Mouse (Mus musculus): ENCODE results near the gene Crtac1. TPM values are rescaled to one million over a fixed set of nuclear protein-coding genes. Genes with fewer than 3 reads are reported as not detected.

Crtac1 gene
- polyA plus RNA-seq, 1 experiment from 2014 or later = 0.10 TPM

GRCm38 (mm10) chr19:42240881-42241280, 190.7 kb downstream of the Crtac1 start:
- no peak overlapping the region for H3K27ac ChIP-seq (ENCODE audit: low read depth, low read length)
- no peak overlapping the region for H3K4me3 ChIP-seq (ENCODE audit: low read depth, low read length)
- DNase-seq (ENCODE audit: low spot score) (no peak), ATAC-seq (replicated peaks; ENCODE audit: low FRiP score) (no peak)
- 51% methylated on average over 8 of the region's 8 CpGs for WGBS
- H3K4me2 ChIP-seq = no peak overlapping the region
- H3K36me3 ChIP-seq (ENCODE audit: control insufficient read depth, insufficient read depth, low read length) = no peaks in the 10 kb centered on the region
- no peaks in the 10 kb centered on the region for H3K9me3 ChIP-seq (ENCODE audit: control insufficient read depth, low read length)
- no peak overlapping the region for H3K9ac ChIP-seq (ENCODE audit: low read depth, low read length)
- H3K27me3 ChIP-seq (replicated peaks; ENCODE audit: control insufficient read depth, insufficient read depth, low read length) = peaks cover 4% of the 10 kb centered on the region; the same call in 1 of the 2 replicates
- no peaks in the 10 kb centered on the region for H3K4me1 ChIP-seq (replicated peaks; ENCODE audit: control insufficient read depth, insufficient read depth, low read length)

GRCm38 (mm10) chr19:42238341-42238715, 193.3 kb downstream of the Crtac1 start:
- H3K4me2 ChIP-seq = no peak overlapping the region
- no peak overlapping the region for H3K4me3 ChIP-seq (ENCODE audit: low read depth, low read length)
- ATAC-seq (replicated peaks; ENCODE audit: low FRiP score) (no peak), DNase-seq (ENCODE audit: low spot score) (no peak)
- H3K27me3 ChIP-seq (replicated peaks; ENCODE audit: control insufficient read depth, insufficient read depth, low read length) = peaks cover 4% of the 10 kb centered on the region; the same call in 1 of the 2 replicates
- no peak overlapping the region for H3K9ac ChIP-seq (ENCODE audit: low read depth, low read length)
- no peaks in the 10 kb centered on the region for H3K4me1 ChIP-seq (replicated peaks; ENCODE audit: control insufficient read depth, insufficient read depth, low read length)
- H3K9me3 ChIP-seq (ENCODE audit: control insufficient read depth, low read length) = no peaks in the 10 kb centered on the region
- no peak overlapping the region for H3K27ac ChIP-seq (ENCODE audit: low read depth, low read length)
- H3K36me3 ChIP-seq (ENCODE audit: control insufficient read depth, insufficient read depth, low read length) = no peaks in the 10 kb centered on the region
- WGBS = 59% methylated on average over 7 of the region's 7 CpGs

DNA sequence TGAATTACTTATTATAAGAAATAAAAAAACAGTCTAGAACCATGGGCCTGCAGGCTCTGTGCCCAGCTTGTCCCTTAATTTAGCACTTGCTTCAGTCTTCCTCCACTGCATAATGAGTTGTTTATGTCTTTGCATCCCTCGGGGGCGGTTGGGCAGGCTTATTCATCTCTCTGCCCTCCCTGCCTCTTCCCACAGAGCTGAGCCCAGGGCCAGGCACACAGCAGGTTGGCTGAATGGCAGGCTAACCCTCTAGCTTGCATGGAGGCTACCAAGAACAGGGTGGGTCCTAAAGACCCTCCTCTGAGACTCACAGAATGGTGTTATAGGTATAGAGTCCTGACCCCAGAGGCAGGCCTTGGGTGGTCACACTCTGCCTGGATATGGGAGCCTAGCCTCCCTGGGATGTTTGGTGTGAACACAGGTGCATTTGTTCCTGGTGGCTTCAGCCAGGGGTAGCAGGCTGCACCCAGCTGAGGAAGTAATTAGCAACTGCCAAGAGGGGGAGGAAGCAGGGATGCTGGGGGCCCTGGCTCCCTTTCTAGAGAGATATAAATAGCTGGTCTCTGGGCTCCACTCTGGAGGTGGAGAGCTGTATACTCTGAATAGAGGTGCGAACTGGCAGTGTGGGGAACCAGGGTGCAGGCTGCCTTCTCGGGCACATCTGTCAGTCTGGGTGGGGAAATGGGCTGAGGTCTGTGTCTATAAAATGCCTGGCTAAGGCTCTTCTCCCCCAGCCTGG, 193.8 kb downstream of the Crtac1 start:
- Histone ChIP-seq H3K9me3 (ENCODE audit: control insufficient read depth, low read length) (no peaks in the 10 kb centered on the region), H3K27ac (ENCODE audit: low read depth, low read length) (no peak overlapping the region), H3K27me3 (replicated peaks; ENCODE audit: control insufficient read depth, insufficient read depth, low read length) (peaks cover 4% of the 10 kb centered on the region; the same call in 1 of the 2 replicates), H3K4me1 (replicated peaks; ENCODE audit: control insufficient read depth, insufficient read depth, low read length) (no peaks in the 10 kb centered on the region), H3K36me3 (ENCODE audit: control insufficient read depth, insufficient read depth, low read length) (no peaks in the 10 kb centered on the region), H3K4me2 (no peak overlapping the region), H3K4me3 (ENCODE audit: low read depth, low read length) (no peak overlapping the region), H3K9ac (ENCODE audit: low read depth, low read length) (no peak overlapping the region)
- ATAC-seq (replicated peaks; ENCODE audit: low FRiP score) (no peak), DNase-seq (ENCODE audit: low spot score) (no peak)
- 29% methylated on average over 4 of the region's 4 CpGs for WGBS

Small RNAs within 50 kb of the gene (microRNA-seq; reads per million reads assigned to microRNA genes)
- not detected for gene Gm26339 (ENCODE audit: borderline number of aligned reads)
- not detected for gene Mir3085 (ENCODE audit: borderline number of aligned reads)

Other genes starting within 250 kb of the Crtac1 start
- gene Sfrp5, start 229.5 kb downstream of the Crtac1 start, polyA plus RNA-seq (2014; fragmentation: Nextera tagmentation; extraction: Ambion mirVana) = 3.5 and 5.2 TPM in 2 replicates
- not detected in 2 replicates for gene Golga7b, start 184.2 kb downstream of the Crtac1 start, polyA plus RNA-seq (2014; fragmentation: Nextera tagmentation; extraction: Ambion mirVana)
- gene R3hcc1l, start 87.0 kb upstream of the Crtac1 start, polyA plus RNA-seq (2014; fragmentation: Nextera tagmentation; extraction: Ambion mirVana) = 20.8 and 25.3 TPM in 2 replicates
- gene Loxl4, start 181.0 kb upstream of the Crtac1 start, polyA plus RNA-seq (2014; fragmentation: Nextera tagmentation; extraction: Ambion mirVana) = 0.16 and 0.18 TPM in 2 replicates

All from liver, embryonic 11.5 days (tissue).